Mouse (Mus musculus) left cerebral cortex, adult 18-20 months (tissue): ENCODE results near the gene Grik4. TPM values are rescaled to one million over a fixed set of nuclear protein-coding genes. Genes with fewer than 3 reads are reported as not detected.

Experiments
- DNase-seq, 2 experiments: peaks; one replicate each; pipeline ENCODE4 v3.0.0; 2021 to 2022; ENCODE audit warnings: low spot score in 2 of 2, mixed read lengths in 1 of 2
- total RNA-seq, 2 experiments: library from RNA; stranded (reverse); gene quantifications; 2 replicates each; pipeline ENCODE4 v1.2.3; 2021

Grik4 gene
- total RNA-seq, 2 experiments from 2014 or later, result 17.2 to 18.2 TPM

DNA sequence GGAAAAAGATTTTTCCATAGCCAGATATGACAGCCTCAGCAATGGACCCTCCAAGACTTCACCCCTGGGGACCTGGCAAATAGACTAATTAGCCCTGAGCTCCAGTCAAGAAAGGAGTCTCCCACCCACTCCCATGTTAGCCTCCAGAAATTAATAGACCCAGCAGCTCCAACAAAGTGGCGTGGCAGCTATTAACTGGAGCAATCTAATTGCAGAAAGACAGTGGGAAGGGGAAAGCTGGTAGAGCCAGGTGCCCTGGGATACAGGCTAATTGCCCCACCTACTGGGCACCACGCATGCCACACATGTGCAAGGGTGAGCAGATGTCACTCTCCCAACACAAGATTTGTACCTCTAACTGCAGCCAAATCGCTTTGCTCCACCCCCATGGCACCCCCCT lies 342.8 kb downstream of the Grik4 start:
- no peak for DNase-seq

DNA sequence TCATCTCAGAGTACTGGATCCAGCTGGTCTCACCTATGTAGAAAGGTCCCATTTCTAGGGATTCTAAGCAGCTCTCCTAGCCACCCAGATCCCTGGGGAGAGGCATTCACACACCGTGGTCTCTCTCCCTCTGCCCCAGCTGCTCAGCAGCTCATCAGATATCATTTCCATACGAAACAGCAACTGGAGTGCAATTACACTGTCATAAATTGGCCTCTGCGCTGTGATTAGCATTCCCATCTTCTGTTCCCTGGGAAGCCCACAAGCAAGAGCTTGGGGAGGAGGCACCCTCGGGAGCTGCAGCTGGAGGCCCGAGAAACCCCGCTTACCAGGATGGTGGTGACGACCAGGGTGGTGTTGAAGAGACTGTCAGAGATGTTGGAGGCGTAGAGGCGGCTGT lies 346.8 kb downstream of the Grik4 start:
- DNase-seq, result no peak

DNA sequence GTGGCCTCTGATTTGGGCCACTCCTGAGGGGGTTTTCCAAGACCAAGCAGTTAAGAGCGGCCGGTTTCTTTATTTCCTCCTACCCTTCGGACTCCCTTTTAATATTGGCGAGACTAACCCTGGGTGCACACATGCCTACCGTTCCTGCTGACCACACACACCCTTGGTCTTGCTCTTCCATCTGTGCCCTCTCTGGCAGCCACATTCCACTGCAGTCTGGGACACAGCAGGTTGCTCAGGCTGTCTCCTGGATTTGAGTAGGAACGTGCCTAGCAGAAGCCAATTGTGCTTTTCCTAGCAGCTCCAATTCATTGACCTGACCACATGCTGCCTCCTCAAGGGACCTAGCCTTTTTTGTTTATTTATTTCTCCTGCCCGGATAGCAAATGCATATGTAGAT lies 365.8 kb downstream of the Grik4 start:
- no peak for DNase-seq

DNA sequence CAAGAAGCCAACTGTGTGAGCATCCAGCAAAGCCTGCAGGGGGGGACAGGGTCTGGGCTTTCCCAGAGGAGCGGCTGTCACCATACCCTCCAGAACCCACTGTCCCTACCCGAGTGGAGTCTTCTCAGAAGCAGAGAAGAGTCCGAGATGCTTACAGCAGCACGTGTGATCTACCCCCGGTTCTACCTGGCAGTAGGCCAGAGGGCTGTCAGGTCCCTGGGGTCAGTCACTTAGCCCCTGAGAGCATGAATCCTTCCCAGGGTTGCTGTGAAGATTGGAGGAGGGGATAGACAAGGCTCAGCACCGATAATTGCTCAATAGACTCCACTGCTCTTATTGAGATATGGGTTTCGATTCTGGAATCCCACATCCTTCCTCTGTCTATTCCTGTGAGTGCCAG lies 366.2 kb downstream of the Grik4 start:
- no peak for DNase-seq

DNA sequence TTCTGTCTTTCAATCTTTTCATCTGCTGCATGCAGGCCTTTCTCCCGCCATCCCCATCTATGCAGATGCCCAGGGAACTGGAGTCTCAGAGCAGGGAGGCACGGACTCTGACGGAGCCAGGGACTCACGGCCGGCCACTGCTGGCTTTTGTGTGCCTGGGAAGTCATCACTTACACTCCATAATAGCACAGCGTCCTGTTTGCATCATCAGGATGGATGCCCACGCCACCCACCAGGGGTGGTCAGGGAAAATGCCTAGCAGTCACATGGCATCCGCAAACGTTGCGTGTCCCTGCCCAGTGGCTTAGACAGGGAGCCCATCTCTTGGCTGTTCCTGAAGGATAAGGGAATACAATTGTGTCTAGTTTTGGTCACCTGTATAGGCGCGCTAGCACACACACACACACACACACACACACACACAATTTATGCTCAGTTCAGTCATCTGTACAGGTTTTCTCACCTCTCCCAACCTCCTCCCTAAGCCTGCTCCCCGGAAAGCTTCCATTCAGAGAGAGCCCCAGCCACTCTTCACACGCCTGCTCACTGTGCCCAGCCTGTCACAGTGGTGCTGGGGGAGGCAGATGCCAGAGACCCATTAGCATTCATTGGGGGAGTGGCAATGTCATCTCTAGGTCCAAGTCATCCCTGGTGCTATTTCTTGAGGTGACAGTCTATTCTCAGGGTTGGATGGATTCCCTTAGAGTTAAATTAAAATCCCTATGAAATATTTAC lies 370.5 kb downstream of the Grik4 start:
- peak; percentile 60 to 61 for DNase-seq

DNA sequence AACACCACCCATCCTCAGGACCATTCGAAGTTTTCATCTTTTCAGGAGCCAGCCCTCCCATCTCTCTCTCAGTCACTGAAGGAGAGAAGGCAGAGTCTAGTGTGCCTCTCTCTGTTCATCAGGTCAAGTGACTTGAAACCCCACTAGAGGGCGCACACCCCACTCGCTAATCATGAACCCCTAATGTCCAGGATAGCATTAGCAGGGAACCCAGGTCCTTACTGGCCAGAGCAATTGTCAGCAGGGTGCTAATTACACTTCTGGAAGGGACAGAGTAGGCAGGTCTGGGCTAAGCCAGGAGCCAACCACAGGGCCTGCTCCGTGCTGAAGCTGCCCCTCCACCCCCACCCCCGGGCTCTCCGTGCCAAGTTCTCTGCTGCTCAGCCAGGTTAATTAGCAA lies 371.1 kb downstream of the Grik4 start:
- DNase-seq, result peak; percentile 58 to 69

DNA sequence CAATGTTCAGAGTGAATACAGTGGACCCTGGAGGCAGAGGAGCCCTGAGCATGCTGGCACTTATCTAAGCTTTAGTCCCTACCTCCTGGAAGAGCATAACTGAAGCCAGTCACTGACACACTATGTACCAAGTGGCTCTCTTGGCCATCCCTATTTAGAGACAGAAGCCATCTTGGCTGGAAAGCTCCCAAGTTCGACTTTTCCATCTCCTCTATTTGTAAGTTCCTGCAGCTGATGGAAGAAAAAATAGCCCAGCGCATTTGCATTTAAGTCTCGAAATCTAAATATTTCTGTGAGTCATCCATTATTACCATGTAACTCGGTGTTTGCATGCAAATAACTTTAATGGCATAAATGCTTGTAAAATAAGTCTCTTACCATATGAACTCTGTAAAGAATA lies 378.4 kb downstream of the Grik4 start:
- DNase-seq, result peak; percentile 22 to 52

DNA sequence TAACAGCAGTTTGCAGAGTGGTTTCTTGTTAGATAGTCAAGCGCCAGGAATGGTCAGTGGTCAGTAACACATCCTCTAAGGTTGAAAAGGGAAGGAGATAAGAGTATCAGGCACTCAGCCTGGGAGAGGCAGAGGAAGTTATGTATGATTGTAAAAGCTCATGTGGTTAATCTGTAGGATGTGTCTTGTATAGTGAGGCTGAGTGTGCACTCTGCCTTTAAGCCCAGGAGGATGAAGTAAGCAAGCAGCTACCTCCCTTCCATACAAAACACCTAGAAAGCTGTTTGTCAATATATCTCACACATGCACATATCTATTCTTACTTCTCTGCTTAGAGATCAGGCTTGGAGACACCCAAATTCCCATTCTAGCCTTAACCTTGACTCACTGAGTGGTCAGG lies 389.1 kb downstream of the Grik4 start:
- no peak for DNase-seq

DNA sequence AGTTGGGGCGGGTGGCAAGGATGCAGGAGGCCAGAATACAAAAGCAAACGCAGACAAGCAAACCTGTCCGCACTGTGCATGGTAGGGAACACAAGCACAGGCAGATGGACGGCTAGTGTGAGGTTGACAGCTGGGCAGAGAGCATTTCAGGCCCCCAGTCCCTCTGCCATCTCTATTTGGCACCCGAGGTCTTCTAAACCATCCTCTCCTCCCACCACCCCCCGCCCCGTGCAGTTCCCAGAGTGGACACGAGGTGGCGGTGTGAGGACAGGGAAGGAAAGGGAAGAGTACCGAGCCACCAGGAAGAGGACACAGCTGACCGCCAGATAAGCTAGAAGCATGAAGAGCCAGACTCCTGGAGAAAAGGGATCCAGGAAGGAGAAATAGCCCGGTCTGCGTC lies 394.2 kb downstream of the Grik4 start:
- peak; percentile 86 to 91 for DNase-seq

DNA sequence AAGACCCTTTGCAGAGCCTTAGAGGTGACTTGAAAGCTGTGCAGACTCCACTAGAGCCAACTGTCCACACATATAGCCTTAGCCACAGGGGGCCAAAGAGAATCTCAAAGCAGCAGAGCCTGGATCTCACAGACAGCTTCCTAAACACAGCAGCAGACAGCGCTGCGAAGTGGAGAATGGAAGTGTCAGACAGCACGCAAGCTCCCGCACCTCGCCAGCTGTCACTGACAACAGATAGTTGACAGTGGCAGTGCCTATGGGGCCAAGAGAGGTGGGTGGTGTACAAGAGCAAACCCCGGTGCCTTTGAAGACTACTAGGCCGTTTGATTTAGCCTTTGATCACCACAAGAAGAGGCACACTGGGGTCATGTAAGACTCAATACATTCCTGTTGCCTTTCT lies 395.3 kb downstream of the Grik4 start:
- DNase-seq, result no peak

DNA sequence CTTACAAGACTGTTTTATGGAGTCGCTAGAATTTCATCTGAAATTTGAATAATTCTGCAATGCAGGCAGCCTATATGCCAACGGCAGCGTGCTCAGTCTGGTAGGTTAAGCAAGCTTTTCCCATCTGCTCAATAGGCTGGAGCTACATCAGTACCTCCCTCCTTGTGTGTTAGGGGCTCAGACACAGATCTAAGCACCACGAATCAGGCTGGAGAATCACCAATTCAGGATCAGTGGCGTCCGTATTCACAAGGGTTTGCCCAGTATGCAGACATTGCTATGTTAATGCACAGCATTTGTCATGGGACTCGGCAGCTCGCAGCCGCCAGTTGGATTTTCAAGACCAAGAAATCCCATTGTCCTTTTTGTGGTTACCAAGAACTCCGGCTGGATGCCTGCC lies 399.8 kb downstream of the Grik4 start:
- DNase-seq, result no peak

DNA sequence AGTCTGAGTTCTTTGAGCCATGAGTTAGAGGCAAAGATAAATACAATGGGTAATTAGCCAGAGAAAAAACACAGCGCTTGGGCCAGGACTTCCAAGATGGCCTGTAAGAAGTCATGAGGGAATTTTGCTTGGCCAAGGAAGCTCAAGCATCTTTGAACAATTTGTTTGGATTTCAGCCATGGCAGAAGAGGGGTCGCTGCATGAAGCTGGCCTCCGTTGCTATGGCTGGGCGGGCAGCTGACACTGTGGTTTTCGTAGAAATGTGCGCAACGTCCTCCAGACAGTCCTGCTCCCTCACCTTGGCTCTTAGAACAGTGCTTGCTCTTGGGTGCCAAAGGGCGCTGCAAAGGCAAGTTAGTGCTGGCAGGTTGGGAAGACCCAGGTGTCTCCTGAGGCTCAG lies 410.8 kb downstream of the Grik4 start:
- DNase-seq, result no peak

DNA sequence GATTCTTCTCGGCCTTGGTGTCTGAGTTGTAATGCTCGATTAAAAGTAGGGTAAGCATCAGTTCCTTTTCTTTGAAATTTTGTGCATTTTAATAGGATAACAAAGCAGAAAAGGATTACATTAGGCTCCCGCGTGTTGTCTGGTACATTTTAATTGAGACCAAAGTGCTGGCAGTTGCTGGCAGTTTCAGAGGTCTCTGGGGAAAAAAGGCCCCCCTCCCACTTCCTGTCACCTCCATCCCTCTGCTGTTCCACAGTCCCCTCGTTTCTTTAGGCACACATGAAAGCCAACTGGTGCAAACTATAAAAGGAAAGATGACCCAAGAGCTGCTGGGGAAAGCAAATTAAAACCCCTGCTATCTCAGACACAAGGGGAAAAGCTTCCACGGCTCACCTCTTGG lies 411.3 kb downstream of the Grik4 start:
- DNase-seq, result no peak

DNA sequence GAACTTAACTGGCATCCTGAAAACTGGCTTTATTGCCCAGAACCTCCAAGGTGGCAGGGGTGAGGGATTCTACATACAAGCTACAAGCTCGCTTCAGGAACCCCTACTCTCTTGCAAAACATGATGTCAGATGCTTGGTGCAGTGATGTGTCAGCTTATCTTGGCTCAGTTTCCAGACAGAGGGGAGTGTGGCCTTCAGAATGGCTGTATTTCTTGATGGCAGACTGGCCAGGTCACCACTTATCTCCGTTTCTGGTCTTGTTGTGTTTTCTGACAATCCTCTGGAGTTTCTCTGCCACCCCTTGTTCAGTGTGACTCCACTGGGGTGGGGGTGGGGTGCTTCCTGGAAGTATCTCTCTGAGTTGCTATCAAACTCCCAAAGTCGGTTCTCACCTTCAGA lies 412.3 kb downstream of the Grik4 start:
- DNase-seq, result no peak

DNA sequence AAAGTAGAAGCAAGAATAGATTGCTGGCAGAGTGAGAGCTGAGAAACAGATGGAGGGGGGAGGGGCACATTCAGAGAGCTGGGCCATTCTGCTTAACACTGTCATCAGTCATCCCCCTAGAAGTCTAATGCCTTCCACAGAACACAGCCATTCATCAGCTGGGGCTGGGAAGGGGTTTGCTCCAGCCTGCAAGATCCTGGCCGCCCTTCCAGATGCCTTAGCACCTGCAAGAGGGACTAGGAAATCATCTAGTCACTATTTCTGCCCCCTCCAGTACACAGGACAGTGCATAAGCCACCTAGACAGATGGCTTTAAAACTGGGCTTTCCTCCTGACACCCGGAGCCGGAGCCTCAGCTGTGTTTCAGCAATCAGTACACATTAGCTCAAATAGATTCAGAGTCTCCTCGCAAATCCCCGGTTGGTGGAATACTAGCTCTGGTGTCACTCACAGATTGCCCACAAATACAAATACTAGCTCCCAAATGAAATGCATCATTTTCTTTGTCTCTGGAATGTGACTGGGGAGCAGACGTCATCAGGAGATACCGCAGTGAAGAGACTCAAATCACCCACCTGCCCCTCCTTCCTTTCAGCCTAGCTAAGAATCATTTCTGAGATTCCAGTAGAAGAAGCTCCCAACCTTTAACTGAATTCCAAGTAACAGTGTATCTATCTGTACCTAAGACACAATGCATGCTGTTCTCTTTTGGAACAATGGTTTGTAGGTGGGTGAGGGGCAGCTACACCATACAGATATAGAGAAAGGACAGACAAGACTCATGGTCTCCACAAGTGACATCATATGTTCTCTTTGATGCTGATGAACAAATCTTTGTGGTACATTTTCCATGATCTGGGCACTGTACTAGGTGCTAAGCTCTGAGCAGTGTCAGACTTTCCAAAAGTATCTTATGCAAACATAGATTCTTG lies 413.8 kb downstream of the Grik4 start:
- peak; percentile 38 for DNase-seq

DNA sequence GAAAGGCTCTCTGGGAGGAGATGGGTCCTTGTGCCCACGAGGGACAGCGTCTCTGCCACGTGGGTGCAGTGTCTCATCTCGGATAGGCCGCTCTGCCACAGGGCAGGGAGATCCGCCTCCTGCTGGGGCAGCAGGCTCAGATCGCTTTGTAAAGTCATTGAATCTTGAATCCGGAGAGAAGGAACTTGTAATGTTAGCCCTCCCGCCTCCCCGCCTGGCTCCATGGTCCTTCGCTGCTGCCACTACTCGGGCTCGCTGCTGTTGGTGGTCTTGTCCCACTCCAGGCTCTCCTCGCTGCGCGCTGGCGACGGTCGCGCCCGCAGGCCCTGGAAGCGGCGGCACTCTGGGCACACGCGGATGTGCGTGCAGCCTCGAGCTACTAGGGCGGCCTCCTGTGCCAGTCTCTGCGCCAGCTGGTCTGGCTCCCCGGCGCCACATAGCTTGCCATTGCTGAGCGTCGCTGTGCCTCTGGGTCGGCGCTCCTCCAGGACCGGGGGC lies 423.7 kb downstream of the Grik4 start:
- DNase-seq, result peak; percentile 19 to 55

DNA sequence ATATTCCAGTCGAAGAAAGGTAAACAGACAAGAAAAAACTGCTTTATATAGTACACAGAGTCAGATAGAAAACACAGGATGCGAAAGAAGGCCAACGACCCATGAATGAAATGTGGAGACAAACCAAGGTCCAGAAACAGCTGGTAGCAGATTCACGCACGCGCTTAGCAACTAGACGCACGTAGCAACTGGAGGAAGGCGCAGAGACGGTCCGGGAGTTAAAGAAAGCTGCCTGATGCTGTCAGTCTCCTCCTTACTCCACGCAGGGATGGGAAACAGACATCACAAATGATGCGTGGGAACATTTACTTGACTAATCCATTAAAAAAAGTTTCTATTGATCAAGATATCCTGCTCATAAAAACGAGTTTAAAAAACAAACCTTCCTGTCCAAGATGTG lies 426.1 kb downstream of the Grik4 start:
- no peak for DNase-seq

DNA sequence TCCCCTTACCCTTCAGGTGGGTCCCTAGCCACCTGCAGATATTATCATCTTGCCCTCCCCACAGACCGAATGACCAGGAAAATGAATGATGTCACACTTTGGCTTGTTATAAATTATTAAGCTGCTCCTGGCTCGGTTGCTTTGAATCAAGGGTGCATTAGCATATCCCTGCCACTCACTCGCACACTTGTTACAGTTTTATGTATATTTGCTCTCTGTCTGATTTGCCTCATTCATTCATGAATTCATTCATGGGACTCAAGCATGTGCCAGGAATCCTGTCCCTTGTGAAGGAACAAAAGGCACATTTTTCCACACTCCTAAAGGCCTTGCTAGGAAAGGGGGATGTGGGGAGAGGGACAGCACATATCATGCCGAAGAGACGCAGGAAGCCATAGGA lies 431.1 kb downstream of the Grik4 start:
- DNase-seq, result no peak

DNA sequence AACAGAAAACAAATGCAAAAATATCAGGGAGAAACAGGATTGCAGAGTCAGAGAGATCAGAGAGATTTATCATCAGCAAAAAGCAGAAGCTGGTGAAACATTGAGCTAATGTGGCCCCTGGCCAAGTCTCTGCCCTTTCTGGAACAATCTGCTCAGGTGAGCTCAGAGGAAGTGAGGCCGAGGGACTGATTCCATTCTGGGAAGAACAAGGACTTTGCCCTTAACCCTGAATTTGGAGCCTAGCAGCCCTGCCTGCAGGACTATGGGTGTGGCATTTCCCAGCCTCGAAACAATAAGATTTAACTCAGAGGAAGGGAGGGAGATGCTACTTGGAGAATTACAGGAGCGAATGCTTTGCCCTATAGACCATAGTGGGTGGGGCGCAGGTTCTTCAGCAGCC lies 432.0 kb downstream of the Grik4 start:
- no peak for DNase-seq

DNA sequence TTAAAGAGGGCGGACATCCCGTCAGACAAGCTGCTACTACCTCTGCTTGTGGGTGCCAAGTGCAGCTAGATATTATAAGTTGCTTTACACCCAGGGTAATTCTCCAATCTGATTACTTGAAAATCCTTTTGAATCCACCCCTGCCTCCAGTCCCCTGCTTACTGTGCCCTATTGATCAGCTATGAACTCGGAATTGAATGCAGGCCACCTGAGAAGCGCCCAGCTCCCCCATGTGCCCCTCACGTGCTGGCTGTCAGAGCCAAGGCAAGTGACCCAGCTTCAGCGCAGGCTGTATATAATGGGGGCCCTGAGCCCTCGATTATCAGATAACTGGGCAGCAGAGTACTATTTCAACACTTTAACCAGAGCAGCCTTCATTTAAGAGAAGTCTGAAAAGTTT lies 436.1 kb downstream of the Grik4 start:
- no peak for DNase-seq

DNA sequence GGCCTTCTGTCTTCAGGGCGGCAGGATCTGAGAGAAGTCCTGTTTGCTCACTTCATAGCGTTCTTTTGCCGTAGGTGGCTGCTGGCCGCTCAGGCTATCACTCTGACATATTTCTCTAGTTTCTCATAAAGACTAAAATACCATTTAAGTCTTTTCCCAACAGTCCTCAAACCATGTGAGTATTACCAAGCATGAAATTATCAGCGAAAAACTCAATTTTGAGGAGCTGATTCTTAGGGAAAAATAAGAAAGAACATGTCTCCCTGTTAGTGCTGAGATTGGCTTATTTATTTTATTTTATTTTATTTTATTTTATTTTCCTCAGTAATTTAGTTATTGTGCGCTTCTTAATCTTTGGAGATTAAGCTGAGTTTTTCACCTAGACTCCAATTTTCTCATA lies 436.6 kb downstream of the Grik4 start, which contains the start of gene Tbcel:
Gene Tbcel, minus strand, starts transcription at position 101 of the 400 bp plus-strand sequence.
- no peak for DNase-seq

DNA sequence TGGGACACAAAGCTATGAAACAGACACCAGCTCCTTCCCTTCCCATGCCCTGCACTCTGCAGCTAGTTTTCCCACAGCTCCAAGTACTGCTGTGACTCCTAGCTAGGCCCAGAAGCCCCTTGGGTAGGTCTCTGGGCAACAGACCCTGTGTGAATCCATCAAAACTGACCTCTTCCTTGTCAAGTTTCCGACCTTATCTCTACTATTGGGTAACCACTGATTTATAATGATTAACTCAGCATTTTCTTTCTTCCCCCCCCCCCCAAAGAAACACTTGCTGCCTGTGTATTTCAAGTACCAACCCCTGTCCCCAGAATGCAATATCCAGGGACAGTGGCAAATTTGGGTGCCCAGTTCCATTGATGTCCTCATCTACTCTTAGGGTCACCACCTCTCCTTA lies 437.3 kb downstream of the Grik4 start:
- DNase-seq, result no peak
